Comparison of ENCODE assay signal across 18 mouse cellular contexts in genomic region chr8:11834691-11835090, GRCm38 (mm10).
"Had no signal": no experiment of that assay in that cellular context is flagged by ENCODE, and none has a peak within 500 bp of the region (broad histone marks: within the 10 kb centered on the region; RNA-seq: fewer than 3 reads in every experiment).

No protein-coding gene starts in this region.

- DNase-seq: gastrocnemius, adult 2 months; gastrocnemius, postnatal 10 days; gastrocnemius, postnatal 25 days; heart, adult 18-20 months; heart, postnatal 10 days; heart, postnatal 4 days; kidney, adult 18-20 months; kidney, adult 8-10 months; kidney, postnatal 14 days; kidney, postnatal 36 days; layer of hippocampus, adult 9-11 months; layer of hippocampus, postnatal 36 days; left cerebral cortex, postnatal 4 days had no signal

- ATAC-seq: hindbrain, embryonic 16.5 days; inflammation-experienced regulatory T-cells, adult 6 months; intestine, embryonic 15.5 days; intestine, postnatal 0 days; liver, embryonic 12.5 days had no signal
